Mouse (Mus musculus): ENCODE results near the gene Zmym6. TPM values are rescaled to one million over a fixed set of nuclear protein-coding genes. Genes with fewer than 3 reads are reported as not detected.

The Zmym6 gene
- 75.0 TPM for polyA plus RNA-seq (2014; fragmentation: Illumina TruSeq; extraction: RNeasy Lipid Tissue Mini Kit (QIAGEN cat#74804); ENCODE audit: low read depth, low replicate concordance)

DNA sequence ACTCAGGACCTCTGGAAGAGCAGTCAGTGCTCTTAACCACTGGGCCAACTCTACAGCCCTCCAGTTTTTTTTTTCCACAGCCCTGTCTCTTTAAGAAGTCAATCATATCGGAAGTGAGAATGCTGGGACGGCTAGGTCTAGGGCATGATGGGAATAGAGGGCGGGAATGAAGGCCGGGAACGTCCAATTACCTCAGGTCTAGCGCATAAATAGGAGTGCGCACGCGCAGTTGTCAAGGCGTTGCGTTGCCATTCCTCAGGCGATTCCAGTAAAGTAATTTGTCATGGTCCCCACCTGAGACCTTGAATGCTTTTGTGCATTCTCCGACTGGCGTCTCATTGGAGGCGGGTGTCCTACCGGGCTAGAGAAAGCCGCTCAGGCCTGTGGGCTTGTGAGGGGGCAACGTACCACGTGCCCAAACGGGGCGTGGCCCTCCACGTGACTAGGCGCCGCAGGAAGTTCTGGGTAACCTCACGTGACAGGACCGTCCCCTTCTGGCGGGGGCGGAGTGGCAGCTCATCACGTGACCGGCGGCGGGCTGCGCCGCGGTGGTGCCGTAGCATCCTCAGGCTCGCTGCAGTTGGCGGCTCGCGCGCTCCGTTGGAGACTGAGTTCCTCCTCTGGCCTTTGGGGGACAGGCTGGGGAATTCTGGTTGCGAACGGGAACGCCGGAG is at the start of gene Zmym6:
Zmym6 (plus strand) TSS at position 509 of the 674 bp plus-strand sequence.

GRCm38 (mm10) chr4:127060585-127061290 is 16.4 kb upstream of the Zmym6 start, which contains the start of gene Zmym1:
Gene Zmym1, minus strand, starts transcription at chr4:127061152.

GRCm38 (mm10) chr4:127123391-127123790 is 46.2 kb downstream of the Zmym6 start, which contains the start of gene Tmem35b:
Gene Tmem35b, plus strand, starts transcription at chr4:127123691.

GRCm38 (mm10) chr4:127168914-127169345 is 91.7 kb downstream of the Zmym6 start, which contains the start of gene Dlgap3:
Gene Dlgap3, plus strand, starts transcription at chr4:127169204.

Other genes with a start within 250 kb of the Zmym6 start
- 36.0 TPM for gene Zmym4, start 109.2 kb upstream of the Zmym6 start, polyA plus RNA-seq (2014; fragmentation: Illumina TruSeq; extraction: RNeasy Lipid Tissue Mini Kit (QIAGEN cat#74804); ENCODE audit: low read depth, low replicate concordance)
- 380 TPM for gene Sfpq, start 56.1 kb upstream of the Zmym6 start, polyA plus RNA-seq (2014; fragmentation: Illumina TruSeq; extraction: RNeasy Lipid Tissue Mini Kit (QIAGEN cat#74804); ENCODE audit: low read depth, low replicate concordance)
- 17.9 TPM for gene Zmym1, start 16.2 kb upstream of the Zmym6 start, polyA plus RNA-seq (2014; fragmentation: Illumina TruSeq; extraction: RNeasy Lipid Tissue Mini Kit (QIAGEN cat#74804); ENCODE audit: low read depth, low replicate concordance)
- gene Tmem35b, start 46.3 kb downstream of the Zmym6 start, polyA plus RNA-seq (2014; fragmentation: Illumina TruSeq; extraction: RNeasy Lipid Tissue Mini Kit (QIAGEN cat#74804); ENCODE audit: low read depth, low replicate concordance), result 24.6 TPM
- not detected for gene Dlgap3, start 91.8 kb downstream of the Zmym6 start, polyA plus RNA-seq (2014; fragmentation: Illumina TruSeq; extraction: RNeasy Lipid Tissue Mini Kit (QIAGEN cat#74804); ENCODE audit: low read depth, low replicate concordance)
- gene Smim12, start 166.4 kb downstream of the Zmym6 start, polyA plus RNA-seq (2014; fragmentation: Illumina TruSeq; extraction: RNeasy Lipid Tissue Mini Kit (QIAGEN cat#74804); ENCODE audit: low read depth, low replicate concordance), result 1.1 TPM
- gene Gja4, start 236.7 kb downstream of the Zmym6 start, polyA plus RNA-seq (2014; fragmentation: Illumina TruSeq; extraction: RNeasy Lipid Tissue Mini Kit (QIAGEN cat#74804); ENCODE audit: low read depth, low replicate concordance), result not detected

Measured in sigmoid colon, adult 10 weeks (tissue).